Mouse (Mus musculus) MEL (cell line): ENCODE results near the gene Igdcc3.

Experiments
- CTCF ChIP-seq, 3 experiments: IDR thresholded peaks in 2 of 3; conservative IDR thresholded peaks in 1 of 3; 2 replicates each; pipeline ENCODE4 v1.5.1; 2011 to 2012; ENCODE audit warnings: low read length in 3 of 3, low read depth in 2 of 3, mild to moderate bottlenecking in 2 of 3, improper control_type of control experiment in 1 of 3, inconsistent platforms in 1 of 3, mixed read lengths in 1 of 3, moderate library complexity in 1 of 3; ENCODE audit not compliant: control insufficient read depth in 1 of 3, insufficient read depth in 1 of 3, poor library complexity in 1 of 3, severe bottlenecking in 1 of 3
- E2F4 ChIP-seq: IDR thresholded peaks from 2 replicates; pipeline ENCODE4 v1.6.1; 2011; ENCODE audit warnings: low read depth, low read length, improper control_type of control experiment, borderline replicate concordance
- ELF1 ChIP-seq: IDR thresholded peaks from 2 replicates; pipeline ENCODE4 v1.6.1; 2014; ENCODE audit warnings: low read depth, mild to moderate bottlenecking, inconsistent platforms, low read length, improper control_type of control experiment, moderate library complexity
- JUND ChIP-seq: IDR thresholded peaks from 2 replicates; pipeline ENCODE4 v1.6.1; 2011; ENCODE audit warnings: low read depth, mild to moderate bottlenecking, improper control_type of control experiment, low read length
- MAFK ChIP-seq: IDR thresholded peaks from 2 replicates; pipeline ENCODE4 v1.6.1; 2011; ENCODE audit warnings: low read depth, mild to moderate bottlenecking, low read length, improper control_type of control experiment, borderline replicate concordance
- MAZ ChIP-seq: IDR thresholded peaks from 2 replicates; pipeline ENCODE4 v1.6.1; 2012; ENCODE audit warnings: low read depth, mild to moderate bottlenecking, inconsistent platforms, low read length, improper control_type of control experiment
- MYC ChIP-seq: IDR thresholded peaks from 2 replicates; pipeline ENCODE4 v1.6.1; 2011; ENCODE audit warnings: low read depth, mild to moderate bottlenecking, low read length, improper control_type of control experiment, moderate library complexity
- NRF1 ChIP-seq: IDR thresholded peaks from 2 replicates; pipeline ENCODE4 v1.6.1; 2014; ENCODE audit warnings: low read depth, mild to moderate bottlenecking, inconsistent platforms, low read length, improper control_type of control experiment, moderate library complexity; ENCODE audit not compliant: poor library complexity, insufficient read depth, severe bottlenecking
- POLR2A ChIP-seq, 2 experiments: IDR thresholded peaks; 2 replicates each; pipeline ENCODE4 v1.6.1; 2011 to 2012; ENCODE audit warnings: low read length in 2 of 2, mild to moderate bottlenecking in 2 of 2, control low read depth in 1 of 2, improper control_type of control experiment in 1 of 2, low read depth in 1 of 2, moderate library complexity in 1 of 2; ENCODE audit not compliant: control insufficient read depth in 1 of 2, insufficient read depth in 1 of 2, poor library complexity in 1 of 2
- POLR2AphosphoS2 ChIP-seq: IDR thresholded peaks from 2 replicates; pipeline ENCODE4 v1.6.1; 2011; ENCODE audit warnings: low read length, improper control_type of control experiment
- POLR2AphosphoS5 ChIP-seq: IDR thresholded peaks from 2 replicates; pipeline ENCODE4 v1.6.1; 2012; ENCODE audit warnings: low read depth, borderline replicate concordance, mild to moderate bottlenecking, inconsistent platforms, low read length, moderate library complexity, mixed read lengths
- USF1 ChIP-seq: IDR thresholded peaks from 2 replicates; pipeline ENCODE4 v1.6.1; 2014; ENCODE audit warnings: low read depth, mild to moderate bottlenecking, inconsistent platforms, low read length, improper control_type of control experiment, moderate library complexity
- ZC3H11A ChIP-seq: IDR thresholded peaks from 2 replicates; pipeline ENCODE4 v1.6.1; 2012; ENCODE audit warnings: low read depth, mild to moderate bottlenecking, inconsistent platforms, low read length, improper control_type of control experiment

DNA sequence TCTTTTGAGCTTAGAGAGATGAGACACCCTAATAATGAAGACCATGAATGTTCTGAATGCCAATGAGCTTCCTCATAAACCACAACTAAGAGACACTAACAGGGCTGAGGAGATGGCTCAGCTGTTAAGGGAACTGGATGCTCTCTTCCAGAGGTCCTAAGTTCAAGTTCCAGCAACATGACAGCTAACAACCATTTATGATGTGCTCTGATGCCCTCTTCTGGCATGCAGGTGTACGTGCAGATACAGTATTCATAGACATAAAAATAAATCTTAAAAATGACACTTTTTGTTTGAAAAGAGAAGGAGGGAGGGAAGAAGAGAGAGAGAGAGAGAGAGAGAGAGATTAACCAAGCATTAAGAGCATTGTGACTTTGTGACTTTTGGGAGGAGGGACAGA is 23.9 kb downstream of the Igdcc3 start:
- TF ChIP-seq MAZ (no peak), E2F4 (no peak), MYC (no peak), ELF1 (no peak), POLR2A (IDR thresholded peaks at IDR 0.05; ENCODE audit: control insufficient read depth in 1 of 2, insufficient read depth in 1 of 2, low read depth in 1 of 2, low read length in 2 of 2, poor library complexity in 1 of 2) (no peak), ZC3H11A (peak; percentile 46), JUND (no peak), POLR2AphosphoS2 (no peak), NRF1 (no peak), CTCF (IDR thresholded peaks at IDR 0.05 in 2 of 3, conservative IDR thresholded peaks at IDR 0.05 in 1 of 3; ENCODE audit: control insufficient read depth in 1 of 3, insufficient read depth in 1 of 3, low read depth in 2 of 3, low read length in 3 of 3, poor library complexity in 1 of 3, severe bottlenecking in 1 of 3) (peak; percentile 41 to 64 (median 47)), USF1 (no peak), POLR2AphosphoS5 (no peak), MAFK (no peak)
